Mouse (Mus musculus): ENCODE results near the gene Slc2a5. TPM values are rescaled to one million over a fixed set of nuclear protein-coding genes. Genes with fewer than 3 reads are reported as not detected.

The Slc2a5 gene
- polyA plus RNA-seq, 1 experiment from 2014 or later: 26.9 TPM

DNA sequence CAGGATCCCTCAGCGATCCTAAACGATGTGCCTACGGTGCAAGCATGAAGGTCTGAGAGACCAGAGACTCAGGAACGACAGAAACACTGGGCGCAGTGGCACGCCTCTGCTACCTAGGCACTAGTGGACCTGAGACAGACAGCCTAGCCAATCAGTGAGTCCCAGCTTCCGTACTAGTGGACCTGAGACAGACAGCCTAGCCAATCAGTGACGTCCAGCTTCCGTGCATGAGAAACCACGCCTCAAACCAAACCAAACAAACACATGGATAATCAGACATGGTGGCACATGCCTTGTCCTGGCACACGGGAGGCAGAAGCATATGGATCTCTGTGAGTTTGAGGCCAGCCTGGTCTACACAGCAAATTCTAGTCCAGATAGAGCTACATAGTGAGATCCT is 69.2 kb downstream of the Slc2a5 start:
- Histone ChIP-seq H3K9ac (ENCODE audit: low read depth, low read length) (no peak overlapping the region), H3K4me2 (replicated peaks; ENCODE audit: low read depth) (peak overlapping the region; percentile 43), H3K9me3 (ENCODE audit: control insufficient read depth) (no peaks in the 10 kb centered on the region), H3K27ac (ENCODE audit: low read depth, low read length) (no peak overlapping the region), H3K36me3 (ENCODE audit: control insufficient read depth, insufficient read depth) (no peaks in the 10 kb centered on the region), H3K27me3 (replicated peaks; ENCODE audit: control insufficient read depth, insufficient read depth, low read length) (no peaks in the 10 kb centered on the region), H3K4me1 (replicated peaks; ENCODE audit: control insufficient read depth, insufficient read depth, low read length) (no peaks in the 10 kb centered on the region), H3K4me3 (ENCODE audit: low read depth, low read length) (no peak overlapping the region)
- peak; percentile 72 for ATAC-seq
- TF ChIP-seq CTCF (IDR thresholded peaks at IDR 0.05; ENCODE audit: low read depth): no peak
- WGBS: 38% methylated on average over 11 of the region's 11 CpGs

GRCm38 (mm10) chr4:150192199-150192598 is 73.1 kb downstream of the Slc2a5 start:
- Histone ChIP-seq H3K27me3 (replicated peaks; ENCODE audit: control insufficient read depth, insufficient read depth, low read length) (no peaks in the 10 kb centered on the region), H3K4me1 (replicated peaks; ENCODE audit: control insufficient read depth, insufficient read depth, low read length) (no peaks in the 10 kb centered on the region), H3K27ac (ENCODE audit: low read depth, low read length) (no peak overlapping the region), H3K4me2 (replicated peaks; ENCODE audit: low read depth) (no peak overlapping the region), H3K4me3 (ENCODE audit: low read depth, low read length) (no peak overlapping the region), H3K36me3 (ENCODE audit: control insufficient read depth, insufficient read depth) (no peaks in the 10 kb centered on the region), H3K9ac (ENCODE audit: low read depth, low read length) (no peak overlapping the region), H3K9me3 (ENCODE audit: control insufficient read depth) (no peaks in the 10 kb centered on the region)
- TF ChIP-seq CTCF (IDR thresholded peaks at IDR 0.05; ENCODE audit: low read depth): no peak
- 70% methylated on average over 6 of the region's 6 CpGs for WGBS
- ATAC-seq: no peak

Other genes starting within 250 kb of the Slc2a5 start
- 26.4 and 26.5 TPM in 2 replicates for gene Spsb1, start 164.2 kb upstream of the Slc2a5 start, polyA plus RNA-seq (2015; fragmentation: Nextera tagmentation; extraction: Ambion mirVana)
- gene H6pd, start 110.3 kb upstream of the Slc2a5 start, polyA plus RNA-seq (2015; fragmentation: Nextera tagmentation; extraction: Ambion mirVana): 33.1 and 37.5 TPM in 2 replicates
- 2.5 and 3.2 TPM in 2 replicates for gene Gpr157, start 31.9 kb upstream of the Slc2a5 start, polyA plus RNA-seq (2015; fragmentation: Nextera tagmentation; extraction: Ambion mirVana)
- gene Slc2a7, start 29.7 kb downstream of the Slc2a5 start, polyA plus RNA-seq (2015; fragmentation: Nextera tagmentation; extraction: Ambion mirVana): 7.0 and 8.2 TPM in 2 replicates
- not detected in 2 replicates for gene Car6, start 82.0 kb downstream of the Slc2a5 start, polyA plus RNA-seq (2015; fragmentation: Nextera tagmentation; extraction: Ambion mirVana)
- 644 and 733 TPM in 2 replicates for gene Eno1, start 117.4 kb downstream of the Slc2a5 start, polyA plus RNA-seq (2015; fragmentation: Nextera tagmentation; extraction: Ambion mirVana)
- 20.7 and 22.4 TPM in 2 replicates for gene Rere, start 162.4 kb downstream of the Slc2a5 start, polyA plus RNA-seq (2015; fragmentation: Nextera tagmentation; extraction: Ambion mirVana)

Data from intestine, postnatal 0 days (tissue).